Mouse (Mus musculus) G1E (cell line): ENCODE data around the gene Fbxo44. TPM values are rescaled to one million over a fixed set of nuclear protein-coding genes. Genes with fewer than 3 reads are reported as not detected.

Source experiments
- ATAC-seq: 2 replicates; pipeline ENCODE4 v1.8.0; 2016; ENCODE audit warnings: mild to moderate bottlenecking; ENCODE audit not compliant: insufficient number of reproducible peaks, poor library complexity, low FRiP score, severe bottlenecking; ENCODE audit errors: extremely low read depth
- DNase-seq: peaks from one replicate; pipeline ENCODE4 v3.0.0; 2012; ENCODE audit warnings: low spot score
- H3K27me3 ChIP-seq: 2 replicates; pipeline ENCODE4 v1.6.1; 2012; ENCODE audit warnings: mild to moderate bottlenecking, low read length, inconsistent platforms; ENCODE audit not compliant: insufficient read depth
- H3K36me3 ChIP-seq: replicated peaks from 2 replicates; pipeline ENCODE3; 2012; ENCODE audit warnings: mild to moderate bottlenecking, inconsistent platforms
- H3K4me1 ChIP-seq: 2 replicates; pipeline ENCODE4 v1.6.1; 2012; ENCODE audit warnings: low read depth, low read length, inconsistent platforms, mixed read lengths; ENCODE audit not compliant: insufficient read depth
- H3K4me3 ChIP-seq: 2 replicates; pipeline ENCODE4 v1.5.1; 2012; ENCODE audit warnings: low read depth, mild to moderate bottlenecking, inconsistent platforms, low read length, moderate library complexity, mixed read lengths
- H3K9me3 ChIP-seq: replicated peaks from 2 replicates; pipeline ENCODE4 v1.6.1; 2012; ENCODE audit warnings: inconsistent platforms
- CTCF ChIP-seq: IDR thresholded peaks from 2 replicates; pipeline ENCODE4 v1.5.1; 2012; ENCODE audit warnings: low read depth, low read length, inconsistent platforms, mixed read lengths
- GATA1 ChIP-seq: IDR thresholded peaks from 2 replicates; pipeline ENCODE4 v1.6.1; 2012; ENCODE audit warnings: borderline replicate concordance, low read length, inconsistent platforms, mixed read lengths
- GATA2 ChIP-seq: IDR thresholded peaks from 2 replicates; pipeline ENCODE4 v1.6.1; 2012; ENCODE audit warnings: low read depth, low read length, inconsistent platforms, borderline replicate concordance
- POLR2AphosphoS5 ChIP-seq: IDR thresholded peaks from 2 replicates; pipeline ENCODE4 v1.6.1; 2012; ENCODE audit warnings: low read depth, low read length, inconsistent platforms; ENCODE audit not compliant: insufficient replicate concordance
- TAL1 ChIP-seq: conservative IDR thresholded peaks from 2 replicates; pipeline ENCODE4 v1.6.1; 2012; ENCODE audit warnings: low read depth, low read length, inconsistent platforms, mixed read lengths
- polyA plus RNA-seq: library from polyadenylated mRNA; stranded (reverse); fragments of >175 nt; gene quantifications from 2 replicates; pipeline ENCODE4 v1.2.3, GENCODE M21; 2012
- total RNA-seq, 2 experiments: library from RNA; stranded (forward) in 1 of 2; stranded (reverse) in 1 of 2; fragments of 200-1000 nt in 1 of 2; fragments of >200 nt in 1 of 2; fragmentation: Nextera tagmentation in 1 of 2; gene quantifications; 2 replicates each; pipeline ENCODE4 v1.2.3; 2014 to 2017

Fbxo44 gene
- 7.5 and 10.1 TPM in 2 replicates for total RNA-seq (2014; fragmentation: Nextera tagmentation)
- 5.0 and 6.6 TPM in 2 replicates for total RNA-seq (2017)
- polyA plus RNA-seq = 3.0 and 3.3 TPM in 2 replicates

DNA sequence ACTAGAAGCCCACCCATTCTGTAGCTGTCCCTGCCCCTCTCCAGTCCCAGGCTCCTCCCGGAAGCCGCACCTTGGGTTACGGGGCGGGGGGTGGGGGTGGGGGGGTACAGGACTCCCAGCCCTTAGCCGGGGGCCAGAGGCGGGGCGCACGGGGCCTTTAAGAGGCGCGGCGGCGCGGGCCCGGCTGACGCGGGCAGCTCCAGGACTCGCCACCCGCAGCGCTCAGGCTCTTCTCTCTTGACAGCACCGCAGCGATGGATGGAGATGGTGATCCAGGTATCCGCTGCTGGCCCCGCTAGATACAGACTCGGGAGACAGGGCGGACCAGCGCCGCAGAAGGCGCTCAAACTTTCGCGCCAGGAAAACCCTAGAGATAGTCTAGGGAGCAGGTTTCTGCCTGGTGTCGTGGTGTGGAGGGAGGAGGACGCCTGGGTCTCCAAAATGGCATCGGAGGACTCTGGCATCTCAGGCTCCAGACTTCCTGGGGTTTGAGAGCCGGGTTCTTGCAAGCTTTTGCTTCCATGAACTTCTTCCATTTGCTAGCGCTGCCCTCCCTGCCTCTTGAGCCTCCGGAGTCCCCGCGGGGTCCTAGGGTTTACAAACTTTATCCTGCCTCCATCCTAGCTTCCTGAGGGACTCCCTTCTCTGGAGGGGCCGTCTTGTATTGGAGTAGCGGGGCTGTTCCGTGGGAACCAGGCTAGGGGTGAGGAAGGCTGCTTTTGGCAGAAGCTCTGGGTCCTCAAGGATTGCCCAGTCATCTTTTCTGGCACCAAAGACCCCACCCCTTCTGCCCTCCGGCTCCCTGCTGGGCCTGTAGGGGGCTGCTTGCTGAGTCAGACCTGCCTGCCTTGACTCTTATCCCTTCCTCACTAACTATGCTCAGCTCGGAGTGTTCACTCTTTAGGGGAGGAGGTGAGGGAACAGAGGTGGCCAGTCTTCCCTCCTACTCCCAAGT, at the start of gene Fbxo44, which contains the start of gene Fbxo2:
Gene Fbxo44, minus strand, starts transcription at position 47 of the 955 bp plus-strand sequence.
Gene Fbxo2, plus strand, starts transcription at position 186 of the 955 bp plus-strand sequence.
- Histone ChIP-seq H3K9me3 (no peaks in the 10 kb centered on the region), H3K4me1 (peaks cover 62% of the 10 kb centered on the region), H3K27me3 (peaks cover 51% of the 10 kb centered on the region), H3K4me3 (peak within 1 kb of the TSS; percentile 80), H3K36me3 (peaks cover 25% of the 10 kb centered on the region)
- TF ChIP-seq GATA1 (no peak), CTCF (no peak), GATA2 (no peak), POLR2AphosphoS5 (no peak), TAL1 (no peak)
- ATAC-seq = no peak
- no peak for DNase-seq

DNA sequence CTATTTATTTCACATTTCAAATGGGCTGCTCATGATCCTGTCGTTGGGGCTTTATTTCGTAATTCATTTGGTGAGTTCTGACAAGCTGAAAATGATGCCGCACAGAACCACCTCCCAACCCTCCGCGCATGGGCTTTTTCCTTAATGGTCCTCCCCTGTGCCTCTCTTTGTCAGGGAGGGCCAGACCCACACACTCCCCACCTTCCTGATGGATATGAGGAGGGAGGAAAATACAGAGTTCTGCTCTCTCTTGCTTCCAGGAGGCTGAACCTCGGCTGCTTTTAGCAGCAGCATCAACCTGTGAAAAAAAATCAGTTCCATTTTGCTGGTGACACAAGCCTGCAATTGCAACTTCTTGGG, 44.6 kb upstream of the Fbxo44 start:
- DNase-seq (no peak), ATAC-seq (no peak)
- peaks cover 17% of the 10 kb centered on the region for H3K4me1 ChIP-seq
- peaks cover 6% of the 10 kb centered on the region; the same call in 1 of the 2 replicates for H3K27me3 ChIP-seq
- no peak overlapping the region for H3K4me3 ChIP-seq
- no peaks in the 10 kb centered on the region for H3K9me3 ChIP-seq
- no peaks in the 10 kb centered on the region for H3K36me3 ChIP-seq
- TF ChIP-seq POLR2AphosphoS5 (no peak), TAL1 (no peak), CTCF (no peak), GATA1 (no peak), GATA2 (no peak)

DNA sequence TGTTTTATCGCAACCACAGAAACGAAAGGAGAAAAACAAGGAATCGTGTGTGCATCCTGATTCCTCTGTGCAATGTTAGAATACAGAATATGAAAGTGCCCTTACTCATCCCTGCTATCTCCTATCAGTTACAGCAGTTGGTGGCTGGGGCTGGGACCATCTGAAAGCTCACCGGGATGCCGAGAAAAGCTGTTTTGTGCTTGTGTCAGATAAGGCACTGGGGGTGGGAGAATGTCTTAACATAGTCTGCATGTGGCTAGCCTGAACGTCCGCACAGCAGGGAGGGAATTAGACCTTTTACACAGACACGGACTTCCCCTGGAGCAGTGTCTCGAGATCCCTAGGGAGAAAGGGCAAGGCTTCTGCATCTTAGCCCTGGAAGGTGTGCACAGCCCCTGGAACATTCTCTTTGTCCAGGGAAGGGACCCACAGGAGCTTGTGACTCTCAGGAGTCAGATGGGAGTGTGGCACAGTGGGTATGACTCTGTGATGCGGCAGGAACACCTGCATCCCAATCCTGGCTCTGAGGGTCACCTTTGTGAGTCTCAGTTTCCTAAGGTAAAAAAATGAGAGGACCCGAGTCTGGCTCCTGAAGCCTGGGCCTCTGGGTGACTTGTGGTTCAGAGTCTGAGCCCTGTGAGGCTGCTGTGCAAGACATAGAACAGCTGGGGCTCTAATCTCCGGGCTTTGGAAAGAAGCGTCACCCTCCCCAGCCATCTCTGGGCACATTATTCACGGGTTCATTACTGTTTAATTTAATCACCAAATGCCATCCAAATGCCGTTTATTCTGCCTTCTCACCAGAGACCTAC, 44.0 kb upstream of the Fbxo44 start:
- H3K9me3 ChIP-seq = no peaks in the 10 kb centered on the region
- ATAC-seq (peak; percentile 72), DNase-seq (no peak)
- peaks cover 7% of the 10 kb centered on the region; the same call in 1 of the 2 replicates for H3K27me3 ChIP-seq
- H3K4me1 ChIP-seq = peaks cover 17% of the 10 kb centered on the region
- no peak overlapping the region for H3K4me3 ChIP-seq
- H3K36me3 ChIP-seq = no peaks in the 10 kb centered on the region
- TF ChIP-seq TAL1 (peak; percentile 32; the same call in 1 of the 2 replicates), POLR2AphosphoS5 (no peak)

DNA sequence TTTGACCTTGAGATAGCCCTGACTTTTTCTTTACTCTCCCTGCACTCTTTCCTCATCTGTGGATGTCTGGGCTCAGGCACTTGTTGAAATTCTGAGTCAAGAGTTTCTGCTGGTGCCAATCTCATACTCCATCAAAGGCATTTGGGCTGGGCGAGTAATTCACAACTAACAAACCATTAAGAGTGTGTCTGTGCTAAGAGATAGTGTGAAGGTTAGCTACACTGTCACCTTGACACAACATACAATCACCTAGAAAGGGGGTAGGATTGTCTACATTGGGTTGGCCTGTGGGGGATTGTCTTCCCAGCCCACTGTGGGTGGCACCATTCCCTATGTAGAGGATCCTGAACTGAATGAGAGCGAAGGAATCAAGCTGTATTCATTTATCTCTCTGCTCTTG, 43.3 kb upstream of the Fbxo44 start:
- no peak for TF ChIP-seq POLR2AphosphoS5
- DNase-seq = no peak
- Histone ChIP-seq H3K36me3 (no peaks in the 10 kb centered on the region), H3K9me3 (no peaks in the 10 kb centered on the region), H3K4me1 (peaks cover 17% of the 10 kb centered on the region), H3K4me3 (no peak overlapping the region), H3K27me3 (peaks cover 14% of the 10 kb centered on the region; the same call in 1 of the 2 replicates)
- ATAC-seq = no peak

DNA sequence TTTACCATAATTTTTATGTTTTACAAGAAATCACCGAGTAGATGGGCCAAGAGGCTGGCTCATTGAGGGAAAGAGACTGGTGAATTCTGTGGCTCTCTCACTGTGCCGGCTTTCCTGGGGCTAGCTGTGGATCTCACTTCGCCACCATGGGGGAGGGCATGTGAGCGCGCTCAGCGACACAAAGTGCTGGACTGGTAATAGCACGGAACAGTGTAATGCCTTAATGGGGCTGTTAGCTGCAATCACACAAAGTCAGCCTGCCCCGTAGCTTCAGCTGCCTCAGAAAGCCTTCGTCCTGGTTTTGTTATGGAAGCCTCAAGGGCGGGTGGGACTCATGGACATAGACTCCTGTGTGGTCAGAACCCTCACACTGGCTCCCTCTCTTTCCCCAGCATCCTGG, 38.4 kb upstream of the Fbxo44 start:
- TF ChIP-seq GATA2 (no peak), CTCF (no peak), TAL1 (no peak), GATA1 (no peak), POLR2AphosphoS5 (no peak)
- H3K27me3 ChIP-seq = peaks cover 8% of the 10 kb centered on the region; the same call in 1 of the 2 replicates
- H3K4me3 ChIP-seq = no peak overlapping the region
- peaks cover 5% of the 10 kb centered on the region; the same call in 1 of the 2 replicates for H3K4me1 ChIP-seq
- ATAC-seq = no peak
- no peaks in the 10 kb centered on the region for H3K36me3 ChIP-seq
- DNase-seq = no peak
- no peaks in the 10 kb centered on the region for H3K9me3 ChIP-seq

DNA sequence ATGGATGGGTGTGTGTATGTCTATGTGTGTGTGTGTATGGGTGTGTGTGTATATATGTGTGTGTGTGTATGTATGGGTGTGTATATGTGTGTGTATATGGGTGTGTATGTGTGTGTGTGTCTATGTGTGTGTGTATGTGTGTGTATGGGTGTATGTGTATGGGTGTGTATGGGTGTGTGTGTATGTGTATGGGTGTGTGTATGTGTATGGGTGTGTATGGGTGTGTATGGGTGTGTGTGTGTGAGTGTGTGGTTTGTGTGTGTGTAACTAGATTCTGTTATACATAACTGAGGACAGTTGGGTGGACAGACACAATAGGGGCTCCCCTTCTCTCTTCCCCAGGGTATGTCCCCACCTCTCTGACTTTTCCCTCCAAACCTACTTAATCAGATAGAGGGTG, 34.1 kb upstream of the Fbxo44 start:
- peaks cover 13% of the 10 kb centered on the region; the same call in 1 of the 2 replicates for H3K27me3 ChIP-seq
- no peak for ATAC-seq

More for the DNA sequence above, 34.1 kb upstream of the Fbxo44 start:
- Histone ChIP-seq H3K9me3 (no peaks in the 10 kb centered on the region), H3K36me3 (no peaks in the 10 kb centered on the region), H3K4me1 (no peaks in the 10 kb centered on the region), H3K4me3 (no peak overlapping the region)
- DNase-seq = no peak
- no peak for TF ChIP-seq GATA2
- no peak for TF ChIP-seq CTCF
- TF ChIP-seq GATA1 = no peak
- TF ChIP-seq TAL1 = no peak
- no peak for TF ChIP-seq POLR2AphosphoS5
